Mouse (Mus musculus) frontal cortex, adult (tissue): ENCODE results near the gene Syne2.
"Not testable (repeated sequence)": the region's sequence is repeated elsewhere in the genome, so short reads cannot be mapped to it uniquely, and the experiment has no call there.

ENCODE experiments used
- ATAC-seq: cut with Nextera tagmentation; 2 replicates; pipeline ENCODE4 v1.9.2; 2017; ENCODE audit warnings: mild to moderate bottlenecking, moderate library complexity, mixed read lengths; ENCODE audit not compliant: low TSS enrichment

Gene Syne2

DNA sequence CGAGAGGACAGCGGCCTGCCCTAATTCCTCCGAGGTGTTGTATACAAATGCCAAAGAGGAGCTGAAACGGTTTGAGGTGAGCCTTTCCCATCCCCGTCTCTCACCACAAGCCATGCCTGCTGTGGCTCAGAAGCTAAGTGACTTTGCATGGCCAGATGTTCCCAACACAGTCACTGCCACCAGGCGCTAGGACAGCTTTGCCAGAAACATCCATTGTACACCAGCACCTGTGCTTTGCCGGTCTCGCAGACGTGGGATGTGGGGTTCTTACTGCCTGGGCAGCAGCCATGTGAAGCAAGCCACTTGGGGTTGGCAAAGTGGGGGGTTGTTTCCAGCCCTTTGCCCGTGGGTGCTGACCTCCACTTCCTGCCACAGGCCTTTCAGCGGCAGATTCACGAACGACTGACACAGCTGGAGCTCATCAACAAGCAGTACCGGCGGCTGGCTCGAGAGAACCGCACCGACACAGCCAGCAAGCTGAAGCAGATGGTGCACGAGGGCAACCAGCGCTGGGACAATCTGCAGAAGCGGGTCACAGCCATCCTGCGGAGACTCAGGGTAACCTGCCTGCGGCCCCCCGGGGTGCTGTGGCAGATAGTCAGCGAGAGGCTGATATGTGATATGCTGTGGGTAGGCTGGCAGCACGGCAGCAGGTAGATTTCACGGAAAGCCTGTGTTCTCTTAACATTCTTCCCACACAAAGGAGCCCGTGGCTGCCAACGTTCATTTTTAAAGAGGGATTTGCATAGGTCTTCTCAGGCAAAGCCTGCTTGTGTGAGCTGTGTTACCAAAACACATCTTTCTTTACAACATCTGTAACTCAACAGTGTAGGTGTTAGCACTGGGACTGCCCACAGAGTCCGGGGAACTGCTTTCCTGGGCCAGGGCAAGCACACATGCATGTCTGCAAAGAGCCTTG lies 277.4 kb downstream of the Syne2 start:
- ATAC-seq: peak; percentile 86

DNA sequence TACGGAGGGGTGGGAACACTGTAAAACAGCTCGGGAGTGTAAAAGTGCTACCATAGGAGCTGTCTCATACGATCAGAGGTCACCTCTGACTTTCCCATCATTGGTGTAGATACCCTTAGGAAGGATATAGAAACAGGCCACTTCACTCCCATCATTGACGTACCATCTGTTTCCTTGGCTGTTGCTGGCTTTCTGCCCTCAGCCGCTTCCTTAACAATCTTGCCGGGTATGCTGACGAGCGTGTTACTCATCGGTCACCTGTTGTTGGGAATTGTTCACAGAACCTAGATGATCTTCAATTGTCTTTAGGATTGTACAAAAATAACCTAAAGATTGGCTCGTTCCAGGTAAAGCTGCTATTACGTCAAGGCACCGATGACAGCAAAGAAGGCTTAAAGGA lies 284.7 kb downstream of the Syne2 start:
- ATAC-seq: peak; percentile 76

DNA sequence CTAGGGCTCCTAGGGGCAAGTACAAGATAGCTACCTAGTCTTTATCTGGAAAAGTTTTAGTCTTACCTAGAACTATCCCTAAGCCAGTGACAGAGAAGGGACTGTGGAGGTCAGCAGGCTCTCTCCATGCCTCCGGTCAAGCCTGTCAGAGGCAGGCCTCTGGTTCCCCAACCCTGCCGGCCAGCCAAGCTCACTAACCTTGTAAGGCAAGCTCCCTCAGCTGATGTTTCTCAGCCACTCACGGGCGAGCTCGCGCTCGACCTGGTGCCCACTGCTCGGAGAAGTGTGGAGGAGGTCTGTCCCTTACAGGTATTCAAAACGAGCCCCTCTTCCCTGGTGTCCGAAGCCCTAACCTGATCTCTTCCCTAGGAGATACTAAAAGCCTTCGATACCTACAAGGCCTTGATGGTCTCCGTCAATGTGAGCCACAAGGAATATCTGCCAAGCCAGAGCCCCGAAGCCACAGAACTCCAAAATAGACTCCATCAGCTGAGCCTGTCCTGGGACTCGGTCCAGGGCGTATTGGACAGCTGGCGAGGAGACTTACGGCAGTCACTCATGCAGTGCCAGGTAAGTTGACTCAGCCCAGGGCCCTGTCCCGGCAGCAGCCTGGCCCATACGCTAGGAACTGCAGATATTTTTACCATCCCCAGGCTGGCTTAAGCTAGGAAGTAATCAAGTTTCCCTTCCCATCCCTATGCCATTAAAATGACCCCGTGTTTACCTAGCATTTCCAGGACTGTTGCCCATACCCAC lies 286.8 kb downstream of the Syne2 start:
- ATAC-seq: no peak

DNA sequence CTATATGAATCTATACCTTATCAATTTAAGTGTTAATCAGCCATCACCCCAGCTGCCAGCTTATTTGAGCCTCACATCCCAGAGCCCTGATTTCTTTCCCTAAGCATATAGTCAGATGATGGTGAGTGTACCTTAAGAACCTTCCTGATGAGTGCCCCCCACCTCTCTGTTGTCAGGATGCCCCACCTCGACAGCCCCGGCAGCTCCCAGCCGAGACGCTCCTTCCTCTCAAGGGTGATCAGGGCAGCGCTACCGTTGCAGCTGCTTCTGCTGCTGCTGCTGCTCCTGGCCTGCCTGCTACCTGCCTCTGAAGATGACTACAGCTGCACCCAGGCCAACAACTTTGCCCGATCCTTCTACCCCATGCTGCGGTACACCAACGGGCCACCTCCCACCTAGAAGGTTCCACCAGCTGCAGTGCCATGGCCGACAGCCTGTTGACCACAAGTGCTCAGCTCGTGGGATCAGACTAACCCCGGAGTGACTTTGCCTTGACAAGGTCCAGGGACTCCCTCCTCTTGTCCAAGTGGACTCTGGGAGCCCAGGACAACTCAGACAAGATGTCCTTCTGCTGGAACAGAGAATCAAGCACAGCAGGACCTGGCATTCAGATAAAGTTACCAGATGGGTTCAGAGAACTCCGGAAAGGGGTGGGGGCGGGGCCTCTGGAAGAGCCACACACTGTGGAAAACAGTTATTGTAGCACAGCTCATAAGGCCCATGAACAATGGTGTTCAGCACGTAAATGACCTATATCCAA lies 291.9 kb downstream of the Syne2 start:
- ATAC-seq: no peak

DNA sequence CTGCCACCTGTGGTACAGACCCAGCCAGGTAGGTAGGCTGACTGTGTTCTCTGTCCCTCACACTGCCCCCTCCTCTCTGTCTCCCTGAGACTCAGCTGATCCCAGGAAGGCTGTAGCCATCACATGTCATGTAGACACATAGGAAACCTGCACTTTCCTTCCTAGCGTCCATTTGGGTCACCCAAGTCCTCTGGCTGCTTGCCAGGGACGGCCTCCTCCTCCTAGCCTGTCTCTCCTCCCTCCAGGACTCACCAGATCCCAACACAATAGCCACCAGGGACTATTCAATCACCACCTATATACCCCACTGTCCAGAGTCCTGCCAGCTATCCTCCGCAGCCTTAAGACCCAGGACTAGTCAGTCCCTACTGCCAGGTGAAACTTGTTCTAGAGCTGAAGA lies 293.1 kb downstream of the Syne2 start:
- no peak for ATAC-seq

DNA sequence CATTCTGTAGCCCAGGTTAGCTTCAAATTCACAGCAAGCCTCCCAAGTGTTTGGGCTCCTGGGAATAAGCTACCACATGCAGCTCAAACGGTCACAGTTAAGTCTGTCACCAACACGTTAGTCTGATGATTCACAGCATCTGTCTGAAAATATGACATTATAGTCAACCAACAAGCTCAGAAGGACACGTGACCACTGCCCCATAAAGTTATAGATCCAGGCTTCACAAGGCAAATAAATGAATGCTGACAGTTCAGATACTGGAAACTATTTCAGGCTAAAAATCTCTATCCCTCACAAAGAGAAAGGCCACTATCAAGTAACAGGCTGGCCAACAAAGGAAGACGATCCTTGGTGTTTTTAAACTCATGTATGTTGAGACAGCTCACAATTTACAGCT lies 298.6 kb downstream of the Syne2 start:
- ATAC-seq: no peak

DNA sequence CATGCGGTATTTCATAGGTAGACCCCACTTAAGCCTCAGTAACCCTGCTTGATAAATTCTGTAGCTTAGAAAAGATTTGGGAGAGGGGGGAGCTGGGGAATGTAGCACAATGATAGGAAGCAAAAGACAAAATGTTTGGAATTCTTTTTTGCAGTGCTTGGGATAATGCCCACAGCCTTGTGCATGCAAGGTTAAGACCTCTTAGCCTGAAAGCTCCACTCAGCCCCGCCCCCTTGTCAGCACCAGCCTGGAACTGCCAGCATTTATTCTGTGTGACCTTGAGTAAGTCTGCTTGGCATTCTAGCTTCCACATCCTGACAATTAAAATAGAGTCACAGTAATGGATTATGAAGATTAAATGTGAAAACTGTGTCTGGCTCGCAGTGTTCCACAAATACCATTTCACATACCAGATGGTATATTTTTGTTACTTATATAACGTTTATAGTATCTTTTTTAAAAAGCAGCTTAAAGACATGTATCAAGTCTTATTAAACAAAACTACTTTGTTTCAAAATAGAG lies 299.8 kb downstream of the Syne2 start:
- peak; percentile 75 for ATAC-seq

DNA sequence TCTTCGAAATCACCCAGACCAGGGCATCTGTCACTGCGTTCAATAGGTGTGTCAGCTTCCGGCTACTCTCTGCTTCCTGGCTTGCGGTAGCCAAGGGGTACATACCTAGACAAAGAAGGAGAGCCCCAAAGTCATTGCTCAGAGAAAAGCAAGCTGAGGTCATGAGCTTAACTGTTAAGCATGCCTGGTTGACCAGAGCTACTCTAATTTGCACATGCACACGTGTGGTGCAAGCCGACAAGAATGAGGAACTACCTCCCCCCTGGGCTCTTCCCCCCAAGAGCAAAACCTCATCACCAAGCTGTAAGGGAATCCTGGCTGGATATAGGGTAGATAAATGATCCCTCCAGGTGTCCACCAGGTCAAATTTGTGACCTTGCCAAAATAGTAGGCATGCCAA lies 305.3 kb downstream of the Syne2 start:
- ATAC-seq: no peak

DNA sequence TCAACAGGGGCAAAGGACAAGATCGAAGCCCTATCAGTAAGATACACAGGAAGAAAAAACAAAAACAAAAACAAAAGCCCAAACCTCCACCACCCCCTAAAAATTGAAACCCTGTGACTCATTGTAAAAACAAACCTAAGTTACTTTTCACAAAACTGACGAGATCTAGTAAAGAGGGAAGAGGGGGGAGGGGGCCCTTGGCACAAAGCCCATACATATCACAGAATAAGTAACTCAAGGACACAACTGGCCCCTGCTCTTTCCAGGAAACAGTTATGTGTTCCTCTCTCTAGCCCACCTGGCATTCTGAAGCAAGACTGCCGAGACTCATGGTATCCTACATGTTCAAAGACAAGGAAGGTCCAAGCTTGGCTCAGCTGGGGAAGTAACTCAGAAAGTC lies 310.4 kb downstream of the Syne2 start:
- no peak for ATAC-seq

DNA sequence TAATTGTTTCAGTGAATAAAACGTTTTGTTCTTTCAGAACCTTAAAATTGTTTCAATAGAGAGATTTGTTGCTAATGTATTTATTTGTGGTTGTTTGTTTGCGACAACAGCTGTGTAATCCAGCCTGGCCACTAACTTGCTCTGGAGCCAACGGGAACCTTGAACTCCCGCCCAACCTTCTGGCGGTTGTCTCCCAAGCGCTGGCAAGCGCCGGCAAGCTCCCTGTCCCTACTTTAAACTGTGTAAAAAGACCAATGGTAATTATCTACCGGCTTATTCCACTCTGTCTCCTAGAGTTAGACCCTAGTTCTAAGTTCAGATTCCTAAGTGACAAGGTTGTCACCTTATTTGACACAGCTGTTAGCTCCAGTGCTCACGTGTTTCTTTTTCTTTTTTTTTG lies 310.9 kb downstream of the Syne2 start:
- ATAC-seq: no peak

DNA sequence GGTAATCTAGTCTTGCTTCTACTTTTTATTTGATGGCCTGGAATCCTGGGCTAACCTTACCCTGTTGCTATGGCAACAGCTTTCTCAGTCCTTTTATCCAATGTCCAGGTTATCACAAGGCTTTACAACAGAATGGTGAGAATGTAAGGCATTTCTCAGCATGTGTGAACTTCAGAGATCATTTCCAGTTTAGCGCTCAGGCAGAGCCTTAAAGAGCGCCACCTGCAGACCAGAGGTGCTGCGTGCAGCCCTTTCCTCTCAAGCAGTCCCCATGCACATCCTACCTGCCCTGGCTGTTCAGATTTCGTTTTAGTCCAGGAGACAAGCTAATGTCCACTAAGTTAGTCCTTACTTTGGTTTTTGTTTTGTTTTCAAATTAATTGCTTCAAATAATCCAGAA lies 312.3 kb downstream of the Syne2 start:
- no peak for ATAC-seq

DNA sequence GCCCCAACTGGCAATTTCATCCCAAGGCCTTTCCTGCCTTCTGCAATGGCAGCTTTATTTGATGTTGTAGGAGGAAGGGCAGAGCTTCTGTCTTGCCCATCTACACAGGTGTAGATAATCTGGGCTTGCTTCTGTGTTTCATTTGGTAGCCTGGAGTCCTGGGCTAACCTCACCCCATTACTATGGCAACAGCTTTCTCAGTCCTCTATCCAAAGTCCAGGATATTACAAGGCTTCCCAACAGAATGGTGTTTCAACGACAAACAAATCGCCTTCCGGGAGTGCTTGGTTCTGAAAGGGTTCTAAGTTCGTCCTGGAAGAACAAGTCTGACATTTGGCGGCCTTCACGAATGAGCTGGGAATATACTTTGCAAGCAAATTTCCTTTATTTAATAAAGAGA lies 313.0 kb downstream of the Syne2 start:
- ATAC-seq: no peak

DNA sequence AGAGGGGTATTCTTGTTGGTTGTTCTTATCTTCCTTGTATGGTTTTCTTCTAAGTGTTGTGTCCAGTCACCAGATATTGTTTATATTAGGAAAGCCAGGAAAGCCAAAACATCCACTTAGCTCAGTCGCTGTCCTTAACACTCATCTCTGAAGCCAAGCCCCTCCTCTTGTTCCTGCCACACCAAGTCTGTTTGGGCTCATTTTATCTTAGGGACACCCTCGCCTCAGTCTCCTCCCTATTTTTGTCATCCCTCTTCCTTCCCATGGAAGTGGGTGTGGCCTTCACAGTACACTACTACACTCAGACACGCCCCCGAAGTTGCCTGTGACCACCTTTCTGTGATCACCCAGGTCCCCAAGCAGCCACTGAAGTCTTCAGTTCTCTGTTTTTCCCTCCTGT lies 314.7 kb downstream of the Syne2 start:
- ATAC-seq: no peak

DNA sequence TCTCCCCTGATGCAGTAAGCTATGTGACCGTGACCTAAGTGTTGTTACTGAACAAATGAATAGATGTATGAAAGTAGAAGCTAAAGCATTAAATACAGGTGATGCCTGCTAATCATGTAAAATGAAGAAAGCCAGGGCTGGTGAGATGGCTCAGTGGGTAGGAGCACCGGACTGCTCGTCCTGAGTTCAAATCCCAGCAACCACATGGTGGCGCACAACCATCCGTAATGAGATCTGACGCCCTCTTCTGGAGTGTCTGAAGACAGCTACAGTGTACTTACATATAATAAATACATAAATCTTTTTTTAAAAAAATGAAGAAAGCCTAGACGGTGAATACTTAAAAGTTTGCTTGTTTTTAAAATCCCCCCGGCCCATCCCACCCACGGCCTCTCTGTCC lies 315.1 kb downstream of the Syne2 start:
- ATAC-seq: not testable (repeated sequence)

DNA sequence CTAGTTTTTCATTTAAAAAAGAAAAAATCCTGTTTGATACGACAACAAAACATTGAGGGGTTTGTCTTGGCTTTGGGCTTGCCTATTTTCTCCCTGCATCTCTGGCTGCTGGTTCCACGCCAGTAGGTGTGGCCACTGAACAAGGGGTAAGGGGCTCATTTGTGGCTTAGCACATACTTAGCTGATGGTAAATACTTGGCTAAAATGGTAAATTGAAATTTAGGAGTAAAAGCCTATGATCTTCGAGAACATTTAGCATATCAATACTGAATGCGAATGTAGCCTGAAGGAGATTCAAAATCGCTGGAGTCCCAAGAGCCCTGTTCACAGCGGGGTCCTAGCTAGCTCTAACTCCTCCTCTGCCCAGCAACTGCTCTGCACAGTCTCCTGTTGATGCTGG lies 318.8 kb downstream of the Syne2 start:
- ATAC-seq: no peak

DNA sequence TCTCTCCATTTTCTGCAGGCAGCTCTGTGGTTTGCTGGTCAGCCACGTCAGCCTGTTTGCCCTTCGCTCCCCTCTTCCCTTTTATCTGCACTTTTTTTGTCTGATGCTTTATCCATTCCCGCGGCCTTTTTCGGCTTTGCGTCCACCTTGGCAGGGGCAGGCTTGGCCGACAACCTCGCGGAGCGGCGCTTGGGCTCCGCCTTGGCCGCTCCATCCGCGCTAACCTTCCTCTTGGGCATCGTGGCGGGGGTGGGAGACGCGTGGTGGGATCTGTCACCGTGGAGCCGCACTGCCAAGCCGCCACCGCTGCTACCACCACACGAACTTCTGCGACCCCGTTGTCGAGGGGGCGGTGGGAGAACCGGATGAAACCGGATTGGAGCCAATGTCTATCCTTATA lies 334.5 kb downstream of the Syne2 start:
- not testable (repeated sequence) for ATAC-seq
